Mouse (Mus musculus) hindbrain, embryonic 13.5 days (tissue): ENCODE measurements at regions not wholly inside any gene's neighbourhood (a gene's known extent, or its start where the extent isn't known, plus 50 kb on each side); places are given as distances from the start of the nearest gene placed in this dataset.
A peak's percentile ranks its signal among the peaks of the same experiment; 100 is the strongest.
"Not testable (repeated sequence)": the region's sequence is repeated elsewhere in the genome, so short reads cannot be mapped to it uniquely, and the experiment has no call there.

Experiments used
- ATAC-seq: fragments of 200-750 bp; cut with Nextera tagmentation; 2 replicates; pipeline ENCODE4 v1.8.0; 2017; ENCODE audit warnings: moderate TSS enrichment; ENCODE audit not compliant: low FRiP score
- H3K27ac ChIP-seq: fragments of 300-500 bp; sonication (generic); 2 replicates; pipeline ENCODE4 v1.5.1; 2015; ENCODE audit warnings: inconsistent platforms, mild to moderate bottlenecking, moderate library complexity
- H3K27me3 ChIP-seq: fragments of 300-500 bp; sonication (generic); 2 replicates; pipeline ENCODE4 v1.6.1; 2015; ENCODE audit warnings: mild to moderate bottlenecking, inconsistent platforms
- H3K36me3 ChIP-seq: fragments of 300-500 bp; sonication (generic); 2 replicates; pipeline ENCODE4 v1.6.1; 2015; ENCODE audit warnings: mild to moderate bottlenecking, inconsistent platforms
- H3K4me1 ChIP-seq: fragments of 300-500 bp; sonication (generic); replicated peaks from 2 replicates; pipeline ENCODE4 v1.6.1; 2015; ENCODE audit warnings: inconsistent platforms
- H3K4me2 ChIP-seq: fragments of 300-500 bp; sonication (generic); 2 replicates; pipeline ENCODE4 v1.6.1; 2015; ENCODE audit warnings: inconsistent platforms, mild to moderate bottlenecking, moderate library complexity
- H3K4me3 ChIP-seq: fragments of 300-500 bp; sonication (generic); 2 replicates; pipeline ENCODE4 v1.5.1; 2015; ENCODE audit warnings: mild to moderate bottlenecking, inconsistent platforms
- H3K9ac ChIP-seq: fragments of 300-500 bp; sonication (generic); 2 replicates; pipeline ENCODE4 v1.6.1; 2015; ENCODE audit warnings: mild to moderate bottlenecking, inconsistent platforms
- H3K9me3 ChIP-seq: fragments of 300-500 bp; sonication (generic); 2 replicates; pipeline ENCODE4 v1.6.1; 2016; ENCODE audit warnings: inconsistent platforms
- WGBS: fragments of 180-500 bp; shearing (Covaris S2); methylation state at CpG from one replicate; pipeline ENCODE4 v1.1.7; 2015; 5-methylcytosine and 5-hydroxymethylcytosine counted together

- H3K4me3 ChIP-seq = no peak overlapping the region
- WGBS = 58% methylated on average over 4 of the region's 4 CpGs
- no peak for ATAC-seq
These were observed 343.9 kb downstream of the Car8 start for GRCm38 (mm10) chr4:7894914-7895313.

GRCm38 (mm10) chr4:7891128-7891527 is 347.7 kb downstream of the Car8 start:
- Histone ChIP-seq H3K36me3 (no peaks in the 10 kb centered on the region), H3K9me3 (no peaks in the 10 kb centered on the region), H3K4me3 (no peak overlapping the region), H3K27me3 (no peaks in the 10 kb centered on the region), H3K27ac (no peak overlapping the region), H3K4me2 (no peak overlapping the region), H3K4me1 (no peaks in the 10 kb centered on the region), H3K9ac (no peak overlapping the region)
- 67% methylated on average over 2 of the region's 2 CpGs for WGBS
- no peak for ATAC-seq

More at GRCm38 (mm10) chr4:7894914-7895313, 343.9 kb downstream of the Car8 start:
- Histone ChIP-seq H3K9ac (no peak overlapping the region), H3K27ac (no peak overlapping the region), H3K4me1 (no peaks in the 10 kb centered on the region), H3K27me3 (no peaks in the 10 kb centered on the region), H3K36me3 (no peaks in the 10 kb centered on the region), H3K4me2 (no peak overlapping the region), H3K9me3 (no peaks in the 10 kb centered on the region)

GRCm38 (mm10) chr4:7854518-7854917 is 384.3 kb downstream of the Car8 start:
- Histone ChIP-seq H3K4me1 (no peaks in the 10 kb centered on the region; the same call in 1 of the 2 replicates), H3K9me3 (no peaks in the 10 kb centered on the region), H3K36me3 (no peaks in the 10 kb centered on the region), H3K9ac (no peak overlapping the region), H3K27me3 (no peaks in the 10 kb centered on the region), H3K4me3 (no peak overlapping the region), H3K4me2 (no peak overlapping the region), H3K27ac (no peak overlapping the region)
- ATAC-seq = no peak
- WGBS = 52% methylated on average over 1 of the region's 1 CpGs

GRCm38 (mm10) chr4:7853121-7853782 is 385.6 kb downstream of the Car8 start:
- Histone ChIP-seq H3K9ac (no peak overlapping the region), H3K9me3 (no peaks in the 10 kb centered on the region), H3K27me3 (no peaks in the 10 kb centered on the region), H3K4me2 (no peak overlapping the region), H3K36me3 (no peaks in the 10 kb centered on the region), H3K4me3 (no peak overlapping the region), H3K4me1 (no peaks in the 10 kb centered on the region; the same call in 1 of the 2 replicates), H3K27ac (no peak overlapping the region)
- ATAC-seq = peak; percentile 28; the same call in 1 of the 2 replicates
- WGBS = 62% methylated on average over 1 of the region's 1 CpGs

- ATAC-seq = no peak
- Histone ChIP-seq H3K9ac (no peak overlapping the region), H3K4me1 (no peaks in the 10 kb centered on the region; the same call in 1 of the 2 replicates), H3K27me3 (no peaks in the 10 kb centered on the region), H3K4me3 (no peak overlapping the region), H3K27ac (no peak overlapping the region), H3K9me3 (no peaks in the 10 kb centered on the region), H3K36me3 (no peaks in the 10 kb centered on the region), H3K4me2 (no peak overlapping the region)
- WGBS = 92% methylated on average over 4 of the region's 4 CpGs
These were observed 386.7 kb downstream of the Car8 start for GRCm38 (mm10) chr4:7852006-7852615.

- WGBS = 87% methylated on average over 5 of the region's 5 CpGs
- H3K9ac ChIP-seq = no peak overlapping the region
- H3K4me1 ChIP-seq = no peaks in the 10 kb centered on the region
- H3K27me3 ChIP-seq = no peaks in the 10 kb centered on the region
- H3K9me3 ChIP-seq = no peaks in the 10 kb centered on the region
- no peak overlapping the region for H3K4me2 ChIP-seq
- ATAC-seq = no peak
- H3K36me3 ChIP-seq = no peaks in the 10 kb centered on the region
- H3K4me3 ChIP-seq = no peak overlapping the region
- H3K27ac ChIP-seq = no peak overlapping the region
These were observed 391.4 kb downstream of the Car8 start for GRCm38 (mm10) chr4:7847411-7847810.

GRCm38 (mm10) chr4:7829126-7829525 is 409.7 kb downstream of the Car8 start:
- WGBS = 83% methylated on average over 1 of the region's 1 CpGs
- Histone ChIP-seq H3K4me2 (no peak overlapping the region), H3K36me3 (no peaks in the 10 kb centered on the region), H3K4me3 (no peak overlapping the region), H3K9me3 (no peaks in the 10 kb centered on the region), H3K4me1 (no peaks in the 10 kb centered on the region), H3K9ac (no peak overlapping the region), H3K27ac (no peak overlapping the region), H3K27me3 (no peaks in the 10 kb centered on the region)
- no peak for ATAC-seq

- H3K4me1 ChIP-seq = no peaks in the 10 kb centered on the region
- H3K9ac ChIP-seq = no peak overlapping the region
- no peak for ATAC-seq
- H3K36me3 ChIP-seq = no peaks in the 10 kb centered on the region
- H3K4me3 ChIP-seq = no peak overlapping the region
- no peak overlapping the region for H3K4me2 ChIP-seq
- H3K9me3 ChIP-seq = no peaks in the 10 kb centered on the region
- H3K27me3 ChIP-seq = no peaks in the 10 kb centered on the region
- H3K27ac ChIP-seq = no peak overlapping the region
These were observed 419.0 kb downstream of the Car8 start for GRCm38 (mm10) chr4:7819847-7820246.

GRCm38 (mm10) chr4:7777761-7778160 is 461.1 kb downstream of the Car8 start:
- H3K27me3 ChIP-seq, H3K4me1 ChIP-seq, ATAC-seq, H3K9me3 ChIP-seq, H3K9ac ChIP-seq, H3K27ac ChIP-seq, H3K36me3 ChIP-seq, H3K4me2 ChIP-seq, H3K4me3 ChIP-seq: not testable (repeated sequence)
- 86% methylated on average over 1 of the region's 1 CpGs for WGBS

- Histone ChIP-seq H3K4me1 (no peaks in the 10 kb centered on the region), H3K36me3 (no peaks in the 10 kb centered on the region), H3K27me3 (no peaks in the 10 kb centered on the region), H3K9me3 (no peaks in the 10 kb centered on the region), H3K27ac (no peak overlapping the region), H3K4me2 (no peak overlapping the region), H3K9ac (no peak overlapping the region), H3K4me3 (no peak overlapping the region)
- ATAC-seq = no peak
These were observed 483.4 kb downstream of the Car8 start for GRCm38 (mm10) chr4:7755473-7755872.

GRCm38 (mm10) chr4:7753931-7754330 is 484.9 kb downstream of the Car8 start:
- no peak for ATAC-seq
- H3K27me3 ChIP-seq = no peaks in the 10 kb centered on the region
- no peak overlapping the region for H3K4me3 ChIP-seq
- H3K27ac ChIP-seq = no peak overlapping the region
- H3K4me2 ChIP-seq = no peak overlapping the region
- WGBS = 83% methylated on average over 4 of the region's 4 CpGs
- H3K36me3 ChIP-seq = no peaks in the 10 kb centered on the region
- no peak overlapping the region for H3K9ac ChIP-seq
- no peaks in the 10 kb centered on the region for H3K4me1 ChIP-seq
- H3K9me3 ChIP-seq = no peaks in the 10 kb centered on the region

- no peaks in the 10 kb centered on the region for H3K9me3 ChIP-seq
- no peaks in the 10 kb centered on the region for H3K4me1 ChIP-seq
- H3K36me3 ChIP-seq = no peaks in the 10 kb centered on the region
- no peak overlapping the region for H3K27ac ChIP-seq
- no peaks in the 10 kb centered on the region for H3K27me3 ChIP-seq
- no peak overlapping the region for H3K4me3 ChIP-seq
- no peak overlapping the region for H3K9ac ChIP-seq
- H3K4me2 ChIP-seq = no peak overlapping the region
- WGBS = 91% methylated on average over 1 of the region's 1 CpGs
- no peak for ATAC-seq
These were observed 487.6 kb downstream of the Car8 start for GRCm38 (mm10) chr4:7751208-7751607.

- Histone ChIP-seq H3K27ac (no peak overlapping the region), H3K4me1 (no peaks in the 10 kb centered on the region), H3K9ac (no peak overlapping the region), H3K4me2 (no peak overlapping the region), H3K27me3 (no peaks in the 10 kb centered on the region), H3K36me3 (no peaks in the 10 kb centered on the region), H3K4me3 (no peak overlapping the region), H3K9me3 (no peaks in the 10 kb centered on the region)
- ATAC-seq = no peak
These were observed 515.9 kb downstream of the Car8 start for GRCm38 (mm10) chr4:7722893-7723292.
